Mouse (Mus musculus): ENCODE results near the gene Jup.

The Jup gene

DNA sequence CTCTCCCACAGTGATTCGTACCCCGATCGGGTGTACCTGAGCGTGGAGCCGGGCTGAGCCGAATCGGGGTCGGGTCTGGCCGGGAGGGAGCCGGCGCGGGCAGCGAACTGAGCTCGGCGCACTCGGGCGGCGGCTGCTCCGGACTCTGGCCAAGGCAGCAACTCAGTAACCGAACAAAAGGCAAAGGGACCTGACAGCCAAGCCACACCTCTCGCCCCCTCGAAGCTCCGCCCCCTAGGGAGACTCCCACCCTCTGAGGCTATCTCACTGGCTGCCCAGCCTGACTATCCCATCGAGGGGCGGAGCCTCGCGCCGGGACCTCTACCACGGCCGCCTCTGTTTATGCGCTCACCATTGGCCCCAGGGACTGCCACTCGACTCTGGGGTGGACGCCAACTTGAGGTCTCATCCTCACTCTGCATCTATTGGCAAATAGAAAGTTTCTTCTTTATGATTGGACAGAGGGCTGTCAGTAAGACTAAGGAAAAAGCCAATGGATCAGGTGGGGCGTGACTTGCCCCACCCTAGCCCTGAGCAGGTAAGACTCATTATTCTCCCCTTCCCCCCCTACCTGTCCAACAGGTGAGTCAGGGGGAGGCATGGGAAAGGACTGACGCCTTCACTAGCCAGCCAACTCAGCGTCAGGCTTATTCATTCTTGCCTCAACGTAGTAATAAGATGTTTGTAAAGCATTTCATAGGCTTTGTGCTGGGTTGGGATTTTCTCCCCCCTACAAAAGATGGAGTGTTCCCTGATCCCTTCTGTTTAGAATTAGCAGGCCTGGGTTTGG is at the start of gene Jup:
Gene Jup, minus strand, starts transcription at position 164 of the 790 bp plus-strand sequence.
- peak; percentile 98 for DNase-seq (ENCODE audit: low read depth, low spot score)

DNA sequence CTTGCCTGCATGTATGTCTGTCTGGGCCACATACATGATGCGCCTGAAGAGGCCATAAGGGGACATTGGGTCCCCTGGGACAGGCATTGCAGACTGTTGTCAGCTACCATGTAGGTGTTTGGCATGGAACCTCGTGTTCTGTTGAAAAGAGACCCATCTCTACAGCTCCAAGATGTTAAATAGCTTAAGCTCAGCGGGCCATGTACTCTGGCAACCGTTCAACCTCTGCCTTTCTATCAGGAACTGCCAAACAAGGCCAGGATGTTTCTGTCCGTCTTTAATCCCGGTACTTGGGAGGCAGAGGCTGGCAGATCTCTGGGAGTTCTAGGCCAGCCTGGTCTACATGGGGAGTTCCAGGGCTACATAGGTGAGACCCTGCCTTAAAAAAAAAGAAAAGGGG is 45.1 kb upstream of the Jup start:
- DNase-seq (ENCODE audit: low read depth, low spot score) = no peak

DNA sequence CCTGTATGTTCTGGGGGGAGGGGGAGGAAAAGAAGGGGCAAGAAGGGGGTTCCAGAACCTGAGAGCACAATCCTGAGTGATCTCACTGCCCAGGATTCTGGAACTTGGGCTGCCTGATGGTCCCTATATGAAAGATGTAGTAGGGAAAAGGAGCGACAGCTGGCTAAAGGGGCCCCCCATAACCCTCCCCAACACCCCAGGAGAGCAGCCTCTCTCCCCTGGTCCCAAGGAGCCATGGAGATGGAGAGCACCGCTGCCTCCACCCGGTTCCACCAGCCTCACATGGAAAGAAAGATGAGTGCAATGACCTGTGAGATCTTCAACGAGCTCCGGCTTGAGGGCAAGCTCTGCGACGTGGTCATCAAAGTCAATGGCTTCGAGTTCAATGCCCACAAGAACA is 44.2 kb upstream of the Jup start, which contains the start of the genes Nt5c3b and Klhl10:
Gene Nt5c3b, minus strand, starts transcription at position 12 of the 400 bp plus-strand sequence.
Gene Klhl10, plus strand, starts transcription at position 121 of the 400 bp plus-strand sequence.
- DNase-seq (ENCODE audit: low read depth, low spot score) = no peak

- peak; percentile 87 for DNase-seq (ENCODE audit: low read depth, low spot score)
Measured at GRCm38 (mm10) chr11:100440691-100441522, 43.3 kb upstream of the Jup start.

DNA sequence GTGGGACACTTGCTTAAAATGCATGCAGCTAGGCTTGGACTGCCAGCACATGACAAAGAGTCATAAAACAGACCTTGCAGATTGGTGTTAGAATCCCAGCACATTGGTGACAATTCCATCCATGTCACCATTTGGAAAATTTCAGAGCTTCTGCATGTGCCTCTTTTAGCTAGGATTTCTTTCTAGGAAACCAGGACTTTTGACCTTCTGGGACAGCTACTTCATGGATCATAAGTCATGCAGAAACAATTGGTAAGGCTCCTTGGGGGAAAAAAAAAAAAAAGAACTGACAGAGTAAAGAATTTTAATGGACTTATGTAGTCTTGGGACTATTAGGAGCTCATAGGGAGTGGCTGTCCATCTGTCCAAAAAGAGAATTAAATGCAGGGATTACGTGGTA is 40.3 kb upstream of the Jup start:
- DNase-seq (ENCODE audit: low read depth, low spot score) = no peak

GRCm38 (mm10) chr11:100435678-100436246 is 38.2 kb upstream of the Jup start:
- no peak for DNase-seq (ENCODE audit: low read depth, low spot score)

DNA sequence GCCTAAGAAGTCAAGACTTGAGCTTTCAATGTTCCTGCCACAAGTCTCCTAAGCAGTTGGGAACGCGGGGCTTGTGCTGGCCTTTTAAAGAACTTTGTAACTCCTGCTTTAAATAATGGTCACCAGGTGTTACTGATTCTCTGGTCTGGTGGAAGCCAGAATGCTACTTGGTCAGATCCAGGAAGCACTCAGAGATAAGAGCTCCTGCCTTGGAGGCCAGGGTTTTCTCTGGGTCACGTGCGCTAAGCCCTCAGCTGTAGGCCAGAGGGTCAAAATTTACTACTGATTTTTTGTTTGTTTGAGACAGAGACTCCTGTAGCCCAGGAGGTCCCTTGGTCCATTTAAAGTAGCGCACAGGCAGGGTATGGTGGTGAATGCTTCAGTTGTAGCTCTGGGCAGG is 34.4 kb upstream of the Jup start:
- DNase-seq (ENCODE audit: low read depth, low spot score) = no peak

GRCm38 (mm10) chr11:100430052-100430451 is 32.5 kb upstream of the Jup start:
- DNase-seq (ENCODE audit: low read depth, low spot score) = no peak

DNA sequence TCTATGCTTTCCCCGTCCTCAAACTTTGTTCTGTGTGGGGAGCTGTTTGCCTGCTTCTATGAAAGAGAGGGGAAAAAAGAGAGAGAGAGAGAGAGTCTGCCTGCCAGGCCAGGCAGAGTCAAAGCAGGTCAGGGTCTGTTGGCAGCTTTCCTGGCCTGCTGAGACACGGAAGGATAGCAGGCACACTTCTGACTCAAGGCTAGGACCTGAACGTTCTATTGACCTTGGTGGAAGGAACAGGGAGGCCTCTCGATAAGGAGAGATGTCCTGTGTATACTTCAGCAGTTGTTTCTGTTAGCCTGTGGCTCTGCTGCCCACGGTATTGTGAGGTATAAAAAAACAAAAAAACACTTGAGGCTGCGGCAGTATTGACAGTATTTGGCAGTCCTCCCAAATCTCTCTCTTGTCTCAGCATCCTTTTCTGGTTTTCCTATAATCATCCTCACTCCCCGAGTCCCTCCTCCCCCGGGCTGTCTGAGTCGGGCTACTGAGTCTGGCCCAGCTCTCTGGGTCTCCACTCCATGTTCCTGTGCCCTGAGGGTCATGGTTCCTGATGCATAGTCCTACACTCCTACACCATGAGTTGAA is 31.1 kb upstream of the Jup start:
- DNase-seq (ENCODE audit: low read depth, low spot score) = no peak

GRCm38 (mm10) chr11:100426820-100427219 is 29.3 kb upstream of the Jup start:
- no peak for DNase-seq (ENCODE audit: low read depth, low spot score)

DNA sequence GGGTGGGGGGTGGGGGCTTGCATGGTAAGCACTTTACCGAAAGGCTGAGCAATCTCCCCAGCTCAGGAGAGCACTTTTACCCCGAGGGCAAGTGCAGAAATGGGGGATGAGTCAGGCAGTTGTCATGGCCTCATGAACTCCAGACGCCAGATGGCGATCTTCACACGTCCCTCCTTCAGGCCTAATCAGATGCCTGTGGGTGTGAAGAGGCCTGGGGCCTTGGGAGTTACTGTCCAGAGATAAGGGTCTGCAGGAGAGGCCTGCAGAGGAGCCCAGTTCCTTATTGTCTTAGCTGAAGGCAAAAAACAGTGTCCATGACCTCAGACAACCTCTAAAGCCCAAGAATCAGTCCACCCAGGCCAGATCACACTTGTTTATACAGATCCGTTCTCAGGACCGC is 28.3 kb upstream of the Jup start:
- peak; percentile 82 for DNase-seq (ENCODE audit: low read depth, low spot score)

- no peak for DNase-seq (ENCODE audit: low read depth, low spot score)
Measured at GRCm38 (mm10) chr11:100423836-100424235, 26.3 kb upstream of the Jup start.

DNA sequence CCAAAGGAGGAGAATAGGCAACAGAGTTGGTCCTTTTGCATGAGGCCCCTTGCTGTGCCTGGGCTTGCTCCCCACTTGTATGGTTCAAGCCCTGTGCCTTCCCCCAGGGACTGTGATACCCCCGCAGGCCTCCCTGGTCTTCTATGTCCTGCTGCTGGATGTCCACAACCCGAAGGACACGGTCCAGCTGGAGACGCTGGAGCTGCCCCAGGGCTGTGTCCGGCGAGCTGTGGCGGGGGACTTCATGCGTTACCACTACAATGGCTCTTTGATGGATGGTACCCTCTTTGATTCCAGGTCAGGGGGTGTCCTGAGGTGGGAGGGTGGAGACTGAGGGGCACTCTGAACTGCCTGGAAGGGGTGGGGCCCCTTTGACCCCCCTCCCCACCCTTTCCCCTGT is 24.0 kb upstream of the Jup start:
- DNase-seq (ENCODE audit: low read depth, low spot score) = no peak

DNA sequence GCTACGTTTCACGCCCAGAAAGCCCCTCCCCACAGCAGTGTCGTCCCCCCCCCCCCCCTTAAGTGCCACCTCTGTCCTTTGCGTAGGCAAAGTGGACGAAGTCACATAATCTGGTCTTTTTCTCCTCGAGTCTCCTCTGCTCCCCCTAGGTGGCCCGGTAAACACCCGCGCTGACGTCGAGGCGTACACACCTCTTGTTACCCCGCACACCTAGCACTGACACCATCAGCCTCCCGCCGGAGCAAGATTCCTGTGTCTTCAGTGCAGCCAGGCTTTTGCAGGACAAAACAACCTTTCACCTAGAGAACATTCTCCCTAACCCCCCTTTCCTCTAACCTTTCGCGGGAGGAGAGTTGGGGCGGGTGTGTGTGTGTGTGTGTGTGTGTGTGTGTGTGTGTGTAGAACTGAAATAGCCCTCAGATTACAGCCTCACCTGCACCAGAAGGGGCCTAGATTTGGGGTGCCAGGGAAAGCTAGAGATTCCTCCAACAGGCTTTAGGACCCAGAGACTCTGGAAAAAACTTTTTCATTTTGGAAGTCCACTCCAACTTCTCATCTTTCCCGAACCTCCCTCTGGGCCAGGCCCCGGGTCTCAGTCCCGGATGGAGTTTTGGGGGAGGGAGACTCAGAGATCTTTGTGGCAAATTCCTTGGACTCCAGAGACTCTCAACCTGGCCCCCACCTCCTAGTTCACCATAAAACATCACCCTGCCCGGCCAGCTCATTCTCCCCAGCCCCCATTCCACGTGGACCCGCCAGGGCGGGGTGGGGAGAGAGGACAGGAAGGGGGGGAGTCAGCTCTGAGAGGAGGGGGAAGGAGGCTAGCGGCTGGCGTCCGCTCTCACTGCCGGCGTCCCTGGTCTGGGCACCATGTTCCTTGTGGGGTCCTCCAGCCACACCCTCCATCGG is 17.6 kb upstream of the Jup start, which contains the start of gene Fkbp10:
Gene Fkbp10, plus strand, starts transcription at position 784 of the 909 bp plus-strand sequence.
- no peak for DNase-seq (ENCODE audit: low read depth, low spot score)

GRCm38 (mm10) chr11:100414021-100414913 is 16.7 kb upstream of the Jup start, which contains the start of gene P3h4:
P3h4 (minus strand) TSS chr11:100414836.
- DNase-seq (ENCODE audit: low read depth, low spot score) = no peak

DNA sequence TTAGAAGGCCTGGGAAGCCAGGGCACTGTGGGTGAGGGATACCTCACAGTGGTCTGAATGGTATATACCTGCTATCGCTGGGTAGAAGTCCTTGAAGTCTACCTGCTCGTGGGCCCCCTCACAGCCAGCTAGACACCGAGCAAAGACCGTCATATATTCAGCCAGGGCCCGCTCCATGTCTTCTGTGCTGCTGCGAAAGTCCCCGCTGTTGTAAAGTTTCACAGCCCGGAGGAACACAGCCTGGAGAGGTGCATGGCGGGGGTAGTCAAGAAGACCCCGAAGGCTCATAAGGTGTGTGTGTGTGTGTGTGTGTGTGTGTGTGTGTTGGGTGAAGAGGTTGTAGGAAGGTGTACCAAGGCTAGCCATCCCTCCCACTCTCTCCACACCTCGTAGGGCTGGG is 16.0 kb upstream of the Jup start:
- DNase-seq (ENCODE audit: low read depth, low spot score) = no peak

- DNase-seq (ENCODE audit: low read depth, low spot score) = no peak
Measured at GRCm38 (mm10) chr11:100411736-100412135, 14.2 kb upstream of the Jup start.

DNA sequence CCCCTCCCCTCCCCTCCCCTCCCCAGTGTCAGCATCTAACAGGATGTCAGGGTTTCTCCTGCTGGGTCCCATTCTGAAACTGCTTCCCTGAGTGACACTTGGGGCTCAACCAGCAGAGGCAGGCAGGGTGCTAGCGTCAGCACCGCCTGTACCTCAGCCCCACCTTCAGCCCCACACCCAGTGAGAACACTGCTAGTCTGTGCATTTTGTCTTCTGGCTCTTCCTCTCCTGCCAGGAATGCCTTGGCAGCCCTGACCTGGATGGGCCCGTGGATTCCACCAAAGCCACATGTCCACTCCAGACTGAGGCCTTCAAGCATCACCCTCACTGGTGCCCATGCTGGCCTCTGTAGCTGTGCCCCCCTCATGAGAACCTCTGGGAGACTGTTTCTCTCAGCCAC is 12.1 kb upstream of the Jup start:
- no peak for DNase-seq (ENCODE audit: low read depth, low spot score)

DNA sequence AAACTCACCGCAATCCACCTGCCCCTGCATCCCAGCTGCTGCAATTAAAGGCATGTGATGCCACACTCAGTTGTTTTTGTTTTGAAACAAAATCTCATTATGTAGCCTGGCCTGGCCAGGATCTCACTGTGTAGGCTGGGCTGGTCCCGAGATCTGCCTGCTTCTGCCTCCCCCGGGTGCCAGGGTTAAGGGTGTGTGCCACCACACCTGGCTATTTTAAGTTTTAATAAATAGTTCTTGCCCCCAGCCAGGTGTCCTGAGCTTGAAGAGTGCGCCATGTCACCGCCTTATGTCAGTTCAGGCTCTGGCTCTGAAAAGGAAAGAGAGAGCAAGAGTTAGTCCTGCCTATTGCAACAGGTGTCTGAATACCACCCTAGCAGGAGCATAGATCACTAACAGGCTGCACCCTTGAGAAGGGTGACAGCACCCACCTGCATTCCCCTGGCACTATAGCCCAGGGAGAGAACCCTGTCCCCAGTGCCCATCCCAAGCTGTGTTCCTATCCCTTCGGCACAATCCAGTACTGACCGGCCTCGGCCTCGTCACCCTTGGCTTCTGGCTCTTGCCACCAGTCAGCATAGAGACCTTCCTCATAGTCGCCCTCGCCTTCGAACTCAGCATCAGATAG is 11.4 kb upstream of the Jup start:
- DNase-seq (ENCODE audit: low read depth, low spot score) = no peak
